Mouse (Mus musculus): ENCODE results near the gene Zfp507. TPM values are rescaled to one million over a fixed set of nuclear protein-coding genes. Genes with fewer than 3 reads are reported as not detected.

Gene Zfp507
- total RNA-seq, 2 experiments from 2014 or later: 39.2 to 39.5 TPM

DNA sequence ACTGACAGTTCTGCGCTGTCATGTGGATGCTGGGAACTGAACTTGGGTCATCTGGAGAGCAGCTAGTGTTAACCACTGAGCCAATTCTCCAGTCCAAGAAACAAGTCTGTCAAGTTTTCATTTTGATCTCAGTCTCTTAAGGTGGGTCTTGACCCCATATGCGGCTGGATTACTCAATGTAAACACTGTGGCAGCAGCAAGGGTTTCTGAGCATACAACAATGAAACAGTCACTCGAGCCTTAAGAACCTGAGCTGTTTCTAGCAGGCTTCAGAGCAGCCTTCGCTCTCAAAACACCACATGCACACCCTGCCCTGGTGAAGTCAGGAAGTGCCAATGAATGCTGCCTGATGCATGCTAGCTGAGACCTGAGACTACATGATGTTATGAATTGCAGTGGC is 17.2 kb downstream of the Zfp507 start:
- DNase-seq (ENCODE audit: low spot score in 2 of 2): no peak

- no peak for DNase-seq (ENCODE audit: low spot score in 2 of 2)
Measured at GRCm38 (mm10) chr7:35782252-35782651, 20.6 kb downstream of the Zfp507 start.

DNA sequence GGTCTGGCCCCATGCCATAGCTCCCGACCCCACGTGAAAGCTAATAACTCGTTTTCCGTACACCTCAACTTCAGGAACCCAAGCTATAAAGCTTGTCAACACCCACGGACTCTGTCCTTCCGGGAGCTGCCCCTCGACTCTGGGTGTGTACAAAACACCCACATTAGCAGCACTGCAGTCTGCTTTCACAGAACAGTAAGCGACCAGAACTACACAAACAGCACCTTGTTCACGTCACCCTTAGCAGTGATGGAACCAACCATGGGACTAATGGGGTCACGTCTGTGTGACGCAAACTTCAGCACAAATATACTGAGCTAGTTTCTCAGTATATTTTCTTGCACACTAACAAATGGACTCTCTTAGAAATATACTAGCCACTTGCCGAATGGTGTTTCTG is 28.7 kb downstream of the Zfp507 start:
- no peak for DNase-seq (ENCODE audit: low spot score in 2 of 2)

DNA sequence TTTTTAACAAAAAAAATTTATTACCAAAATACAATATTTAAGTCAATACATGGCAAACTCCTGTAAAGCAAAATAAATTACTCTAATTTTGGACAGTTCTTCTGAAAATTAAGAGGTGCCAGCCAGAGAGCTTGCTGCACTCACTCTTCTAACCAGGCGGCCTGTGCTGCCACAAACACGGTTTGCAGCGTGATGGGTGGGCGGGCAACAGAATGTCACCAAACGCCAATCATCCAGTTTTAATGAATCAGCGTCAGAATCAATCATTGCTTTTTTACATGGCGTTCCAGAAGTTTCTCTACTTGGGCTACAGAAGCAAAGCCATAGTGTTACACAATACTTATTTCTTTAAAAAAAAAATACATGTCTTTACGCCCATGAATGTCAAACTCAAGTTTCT is 30.5 kb downstream of the Zfp507 start:
- no peak for DNase-seq (ENCODE audit: low spot score in 2 of 2)

- no peak for DNase-seq (ENCODE audit: low spot score in 2 of 2)
Measured at GRCm38 (mm10) chr7:35771106-35771505, 31.7 kb downstream of the Zfp507 start.

DNA sequence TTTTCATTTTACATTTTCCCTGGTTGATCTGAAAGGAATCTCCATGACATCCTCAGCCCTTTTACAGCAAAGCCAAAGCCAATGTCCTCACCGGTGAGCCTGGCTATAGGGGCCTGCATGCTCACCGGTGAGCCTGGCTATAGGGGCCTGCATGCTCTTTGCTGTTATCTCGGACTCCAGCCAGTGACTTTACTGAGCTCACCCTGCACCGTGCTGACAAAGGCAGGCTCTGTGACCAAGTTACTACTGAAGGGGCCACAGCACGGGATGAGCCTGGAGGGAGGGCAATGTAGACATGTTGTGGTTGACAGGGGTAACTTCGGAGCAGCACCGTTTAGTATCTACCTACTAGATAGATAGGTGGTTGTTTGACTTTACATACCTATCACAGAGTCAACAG is 32.7 kb downstream of the Zfp507 start:
- DNase-seq (ENCODE audit: low spot score in 2 of 2): no peak

DNA sequence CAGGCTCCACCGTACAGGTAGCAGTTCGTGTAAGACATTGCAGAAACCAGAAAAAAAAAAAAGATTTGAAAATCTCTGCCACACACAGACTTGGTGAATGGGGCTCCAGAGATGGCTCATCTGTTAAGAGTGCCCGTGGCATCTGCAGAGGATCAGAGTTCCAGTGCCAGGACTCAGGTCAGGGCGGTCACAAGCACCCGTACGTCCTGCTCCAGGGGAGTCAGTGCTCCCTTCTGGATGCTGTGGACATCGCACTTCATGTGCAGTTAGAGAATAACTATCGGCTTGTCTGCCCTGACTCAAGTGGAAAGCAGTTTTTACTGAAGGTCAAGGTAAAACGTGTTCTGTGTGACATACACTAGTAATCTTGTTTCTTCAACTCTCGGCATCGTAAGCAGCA is 38.3 kb downstream of the Zfp507 start:
- DNase-seq (ENCODE audit: low spot score in 2 of 2): no peak

DNA sequence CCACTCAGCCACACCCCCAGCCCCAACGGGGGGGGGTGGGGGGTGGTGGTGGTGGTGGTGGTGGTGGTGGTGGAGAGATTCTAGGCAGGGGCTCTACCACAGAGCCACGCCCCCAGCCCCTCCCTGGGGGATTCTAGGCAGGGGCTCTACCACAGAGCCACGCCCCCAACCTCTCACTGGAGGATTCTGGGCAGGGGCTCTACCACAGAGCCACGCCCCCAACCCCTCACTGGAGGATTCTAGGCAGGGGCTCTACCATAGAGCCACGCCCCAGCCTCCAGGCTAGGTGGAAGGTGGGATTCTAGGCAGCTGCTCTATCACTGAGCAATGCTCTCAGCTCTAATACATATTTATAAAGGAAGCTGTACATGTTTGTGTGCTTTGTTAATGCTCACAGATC is 41.0 kb downstream of the Zfp507 start:
- DNase-seq (ENCODE audit: low spot score in 2 of 2): no peak

GRCm38 (mm10) chr7:35759602-35760001 is 43.2 kb downstream of the Zfp507 start:
- no peak for DNase-seq (ENCODE audit: low spot score in 2 of 2)

DNA sequence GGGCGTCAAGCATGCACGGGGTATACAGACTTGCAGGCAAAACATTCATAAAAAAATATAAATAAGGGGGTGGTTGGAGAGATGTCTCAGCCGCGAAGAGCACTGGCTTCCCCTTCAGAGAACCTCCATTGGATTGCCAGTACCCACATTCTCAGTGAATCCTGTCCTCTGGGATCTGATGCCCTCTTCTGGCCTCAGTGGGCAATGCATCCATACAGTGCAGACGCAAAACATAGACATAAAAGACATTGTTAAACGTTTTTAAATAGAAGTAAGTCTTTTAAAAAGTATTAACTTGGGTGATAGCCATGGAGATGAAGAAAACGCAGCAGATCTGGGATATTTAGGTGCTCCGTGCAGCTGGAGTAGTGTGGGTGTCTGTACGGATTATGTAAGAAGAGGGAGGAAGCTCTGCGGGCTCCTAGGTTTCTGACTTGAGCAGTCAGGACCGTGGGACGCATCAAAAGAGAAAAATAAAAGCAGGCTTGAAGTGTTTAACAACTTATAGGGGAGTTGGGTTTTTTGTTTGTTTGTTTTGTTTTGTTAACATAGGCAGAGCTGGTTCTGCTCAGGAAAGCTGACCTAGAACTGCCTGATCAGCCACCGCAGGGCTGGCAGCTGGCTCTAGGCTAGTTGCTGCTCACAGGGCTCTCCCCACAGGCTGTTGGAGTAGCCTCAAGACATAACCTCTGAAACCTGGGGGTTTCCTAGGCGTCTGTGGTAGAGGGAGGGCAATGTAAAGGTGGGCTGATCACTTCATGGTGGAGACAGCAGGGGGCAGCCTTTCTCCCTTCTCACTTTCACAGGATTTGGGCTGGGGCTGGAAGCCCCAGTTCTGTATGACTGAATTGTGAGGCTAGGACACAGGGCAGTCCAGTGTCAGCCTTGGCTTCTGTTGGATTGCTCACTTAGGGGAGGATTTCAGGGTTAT is 46.0 kb downstream of the Zfp507 start:
- DNase-seq (ENCODE audit: low spot score in 2 of 2): no peak

GRCm38 (mm10) chr7:35754886-35755168 is 48.0 kb downstream of the Zfp507 start:
- no peak for DNase-seq (ENCODE audit: low spot score in 2 of 2)

GRCm38 (mm10) chr7:35754033-35754885 is 48.5 kb downstream of the Zfp507 start, which contains the start of gene Dpy19l3:
Gene Dpy19l3, minus strand, starts transcription at chr7:35754454.
- peak; percentile 77 to 92 for DNase-seq (ENCODE audit: low spot score in 2 of 2)

- DNase-seq (ENCODE audit: low spot score in 2 of 2): no peak
Measured at GRCm38 (mm10) chr7:35753319-35754032, 49.3 kb downstream of the Zfp507 start.

DNA sequence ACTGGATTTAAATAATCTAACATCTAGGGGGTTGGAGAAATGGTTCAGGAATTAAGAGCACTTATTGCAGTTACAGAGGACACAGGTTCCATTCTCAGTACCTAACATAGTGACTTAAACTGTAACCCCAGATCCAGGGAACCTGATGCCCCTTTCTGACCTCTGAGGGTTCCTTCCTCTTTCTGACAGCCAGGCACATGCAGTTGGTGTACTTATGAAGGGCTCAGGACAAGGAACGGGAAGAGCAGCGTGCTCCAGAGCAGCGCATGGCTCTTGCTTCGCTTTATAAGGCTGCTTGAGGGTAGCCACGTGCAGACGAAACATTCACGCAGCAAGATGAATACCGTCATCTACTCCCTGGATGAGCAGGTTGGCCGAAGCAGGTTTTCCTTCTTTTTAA is 51.9 kb downstream of the Zfp507 start:
- no peak for DNase-seq (ENCODE audit: low spot score in 2 of 2)

DNA sequence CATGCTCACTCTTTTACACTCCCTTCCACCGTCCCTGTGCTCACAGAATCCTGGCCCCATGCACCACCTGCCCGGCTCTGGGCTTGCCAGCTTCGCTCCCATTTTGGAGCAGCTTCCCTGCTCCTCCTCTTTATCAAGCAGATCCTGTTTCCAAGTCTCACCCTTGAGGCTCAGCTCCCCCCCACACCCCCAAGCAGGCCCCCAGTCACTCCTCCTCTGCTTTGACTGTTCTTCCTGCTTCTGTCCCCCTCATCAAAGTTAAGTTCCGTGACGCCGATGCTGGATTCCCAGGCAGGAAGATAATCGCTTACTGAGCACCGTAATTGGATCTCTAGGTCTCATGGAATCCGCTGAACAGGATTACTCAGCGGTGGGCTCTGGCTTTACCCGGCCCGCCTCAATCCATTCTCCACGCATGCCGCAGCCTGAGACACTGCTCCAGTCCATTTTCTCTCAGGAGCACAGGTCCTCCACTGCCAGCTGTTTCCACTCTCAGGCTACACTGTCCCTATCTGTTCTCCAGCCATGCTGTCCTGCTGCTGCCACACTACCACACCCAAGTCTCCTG is 55.3 kb downstream of the Zfp507 start:
- no peak for DNase-seq (ENCODE audit: low spot score in 2 of 2)

DNA sequence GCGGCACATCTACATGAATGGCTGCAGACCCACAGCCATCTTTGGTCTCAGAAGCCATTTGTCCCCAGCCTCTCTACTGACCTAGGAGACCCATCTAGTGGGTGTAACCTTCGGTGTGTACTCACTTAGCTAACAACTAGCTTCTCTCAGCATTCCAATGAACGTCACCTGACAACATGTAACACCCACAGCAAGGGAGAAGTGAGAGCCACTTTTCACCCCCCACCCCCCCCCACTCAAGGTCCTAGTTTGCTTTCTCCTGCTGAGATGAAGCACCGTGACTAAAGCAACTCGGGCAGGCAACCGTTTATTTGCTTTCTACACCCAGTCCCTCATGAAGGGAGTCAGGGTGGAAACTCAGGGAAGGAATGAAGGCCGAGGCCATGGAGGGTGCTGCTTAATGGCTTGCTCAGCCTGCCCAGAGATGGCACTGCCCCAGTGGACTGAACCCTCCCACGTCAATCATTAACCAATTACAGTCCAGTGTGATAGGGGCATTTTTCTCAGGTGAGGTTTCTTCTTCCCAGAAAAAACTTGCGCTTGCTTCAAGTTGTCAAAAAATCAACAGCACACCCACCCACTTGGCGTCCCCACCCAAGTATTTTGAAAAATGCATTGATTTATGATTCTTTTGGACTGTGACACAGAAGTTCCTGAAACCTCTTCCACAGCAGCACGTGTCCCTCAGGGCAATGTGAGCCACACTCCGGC is 56.0 kb downstream of the Zfp507 start:
- no peak for DNase-seq (ENCODE audit: low spot score in 2 of 2)

GRCm38 (mm10) chr7:35745281-35745702 is 57.5 kb downstream of the Zfp507 start:
- DNase-seq (ENCODE audit: low spot score in 2 of 2): no peak

DNA sequence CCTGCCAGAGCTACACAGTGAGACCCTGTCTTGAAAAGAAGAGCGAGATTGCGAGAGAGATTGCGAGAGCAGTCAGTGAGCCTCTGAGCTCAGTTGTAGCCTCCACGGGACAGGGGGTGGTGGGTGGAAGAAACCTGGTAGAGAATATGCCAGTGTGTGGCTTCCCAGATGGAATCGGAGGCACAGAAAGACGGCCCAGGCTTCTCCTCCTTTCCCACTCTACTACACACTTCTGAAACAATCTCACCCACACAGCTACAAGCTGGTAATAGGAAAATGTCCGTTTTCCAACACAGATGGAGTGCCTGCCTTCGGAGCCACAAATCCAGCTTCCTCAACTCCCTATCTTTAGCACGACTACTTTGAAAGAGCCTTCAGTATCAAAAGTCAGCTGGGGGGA is 58.0 kb downstream of the Zfp507 start:
- no peak for DNase-seq (ENCODE audit: low spot score in 2 of 2)

DNA sequence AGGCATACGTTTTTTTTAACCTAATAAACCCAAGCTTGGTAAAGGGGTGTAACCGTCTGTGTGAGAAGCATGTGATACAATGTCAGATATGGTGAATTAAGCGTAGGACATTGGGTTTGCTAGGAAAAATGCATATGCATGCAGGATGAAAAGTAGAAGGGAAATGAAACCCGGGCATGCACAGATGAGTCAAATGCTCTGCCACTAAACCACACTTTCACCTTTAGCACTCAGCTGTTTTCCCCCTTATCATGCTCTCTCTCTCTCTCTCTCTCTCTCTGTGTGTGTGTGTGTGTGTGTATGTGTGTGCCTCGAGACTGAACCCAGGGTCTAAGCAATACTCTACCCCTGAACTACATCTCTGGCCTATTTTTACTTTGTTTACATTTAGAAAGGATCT is 60.5 kb downstream of the Zfp507 start:
- DNase-seq (ENCODE audit: low spot score in 2 of 2): no peak

- DNase-seq (ENCODE audit: low spot score in 2 of 2): no peak
Measured at GRCm38 (mm10) chr7:35741858-35742257, 60.9 kb downstream of the Zfp507 start.

All from adrenal gland, postnatal 4 days (tissue).